Mouse (Mus musculus): ENCODE measurements at regions not wholly inside any gene's neighbourhood (a gene's known extent, or its start where the extent isn't known, plus 50 kb on each side); places are given as distances from the start of the nearest gene placed in this dataset.

- DNase-seq = no peak
These were observed 116.3 kb upstream of the Tpm1 start for GRCm38 (mm10) chr9:67165486-67165885.

DNA sequence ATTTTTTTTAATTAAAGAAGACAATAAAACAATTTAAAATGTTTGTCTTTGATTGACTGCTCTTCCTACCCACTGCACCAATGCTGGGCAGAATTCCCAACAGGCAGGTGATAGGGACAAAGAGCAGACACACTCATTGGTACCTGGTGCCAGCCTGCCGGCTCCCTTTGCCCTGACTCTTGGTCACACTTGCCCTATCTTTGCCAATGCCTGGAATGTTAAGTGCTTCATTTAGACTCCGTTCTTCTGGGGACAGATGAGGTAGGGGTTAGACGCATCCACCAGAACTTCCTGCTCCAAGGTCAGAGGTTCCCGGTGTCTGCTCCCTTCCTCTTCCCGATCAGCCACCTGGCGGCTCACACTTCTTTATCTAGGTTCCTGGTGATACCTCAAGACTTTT is 114.5 kb upstream of the Tpm1 start:
- no peak for DNase-seq

GRCm38 (mm10) chr9:67160785-67161455 is 111.7 kb upstream of the Tpm1 start:
- no peak for DNase-seq

- DNase-seq = no peak
These were observed 111.1 kb upstream of the Tpm1 start for GRCm38 (mm10) chr9:67160350-67160749.

GRCm38 (mm10) chr9:67156590-67157259 is 107.5 kb upstream of the Tpm1 start:
- DNase-seq = peak; percentile 66

GRCm38 (mm10) chr9:67154062-67154461 is 104.9 kb upstream of the Tpm1 start:
- no peak for DNase-seq

DNA sequence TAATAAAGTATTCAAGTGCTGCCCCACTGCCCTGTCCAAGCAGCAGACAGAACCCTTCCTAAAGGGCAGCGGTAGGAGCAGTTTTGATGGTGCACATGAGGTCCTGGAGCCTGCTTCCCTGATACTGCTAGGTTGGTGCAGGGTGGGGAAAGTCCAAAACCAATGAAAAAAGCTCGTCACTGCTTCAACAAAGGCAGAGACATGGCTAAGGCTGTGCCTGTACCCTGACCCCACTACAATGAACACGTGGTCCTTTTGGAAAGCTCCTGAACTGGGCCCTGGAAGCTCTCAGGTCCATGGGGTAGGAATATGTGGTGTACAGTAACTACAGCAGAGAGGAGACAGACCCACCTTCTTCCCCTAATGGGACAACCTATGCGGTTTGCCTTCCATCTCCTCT is 104.1 kb upstream of the Tpm1 start:
- DNase-seq = no peak

GRCm38 (mm10) chr9:67147656-67148055 is 98.5 kb upstream of the Tpm1 start:
- DNase-seq = no peak

- no peak for DNase-seq
These were observed 96.2 kb upstream of the Tpm1 start for GRCm38 (mm10) chr9:67145392-67145791.

GRCm38 (mm10) chr9:67144511-67144910 is 95.3 kb upstream of the Tpm1 start:
- DNase-seq = no peak

- DNase-seq = no peak
These were observed 91.2 kb upstream of the Tpm1 start for GRCm38 (mm10) chr9:67140319-67140887.

DNA sequence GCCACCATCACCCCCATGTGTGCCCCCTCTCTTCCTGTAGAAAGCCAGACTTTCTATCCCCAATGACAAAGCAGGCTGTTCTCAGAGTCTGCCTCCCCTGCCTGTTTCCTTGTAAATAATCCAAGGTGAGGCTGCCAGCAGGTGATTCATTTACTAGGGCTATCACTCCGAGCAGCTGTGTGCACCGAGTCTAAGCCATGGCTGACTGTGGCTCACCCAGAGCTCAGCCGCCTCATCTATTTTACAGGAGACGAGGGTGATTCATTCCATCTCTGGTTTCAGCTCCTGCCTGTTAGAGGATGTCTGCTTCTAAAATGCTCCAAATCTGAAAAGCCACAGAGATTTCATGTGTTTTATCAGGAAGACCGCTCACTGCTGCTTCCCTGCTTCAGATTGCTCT is 88.5 kb upstream of the Tpm1 start:
- peak; percentile 56 for DNase-seq

DNA sequence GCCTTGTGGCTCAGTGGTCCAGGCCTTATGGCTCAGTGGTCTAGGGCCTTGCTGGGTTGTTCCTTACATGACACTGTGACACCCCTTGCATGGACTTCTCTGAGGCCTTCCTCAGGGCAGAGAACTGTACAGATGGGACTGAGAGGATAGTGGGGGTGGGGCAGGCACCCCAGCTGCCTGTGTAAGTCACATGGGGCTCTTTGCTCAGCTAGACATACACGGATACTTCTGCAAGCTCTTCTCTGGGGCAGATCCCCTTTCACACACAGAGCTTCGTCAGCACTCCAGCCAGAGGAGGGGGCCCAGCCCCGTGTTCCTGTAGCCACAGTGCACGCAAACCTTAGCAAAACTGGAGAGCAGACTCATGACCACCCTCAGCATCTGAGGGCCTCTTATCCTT is 87.9 kb upstream of the Tpm1 start:
- no peak for DNase-seq

- no peak for DNase-seq
These were observed 87.0 kb upstream of the Tpm1 start for GRCm38 (mm10) chr9:67136166-67136565.

DNA sequence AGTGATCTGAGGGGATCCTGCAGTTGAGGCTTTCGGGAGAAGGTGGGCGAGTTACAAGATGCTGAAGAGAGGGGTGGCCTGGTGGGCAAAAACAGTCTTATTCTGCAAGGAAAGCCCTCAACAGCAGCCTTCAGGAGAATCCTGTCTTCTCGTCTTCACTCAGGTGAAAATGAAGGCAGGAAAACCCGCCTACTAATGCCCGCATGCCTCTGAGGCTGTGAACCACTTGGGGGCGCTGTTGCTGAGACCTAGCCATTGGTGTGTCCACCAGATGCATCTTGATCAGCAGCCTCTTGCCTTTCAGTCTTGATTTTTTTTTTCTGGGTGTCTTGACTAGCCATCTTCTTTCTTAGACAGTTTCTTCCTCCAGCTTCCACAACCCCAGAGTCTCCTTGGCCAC is 85.2 kb upstream of the Tpm1 start:
- no peak for DNase-seq

GRCm38 (mm10) chr9:67132370-67132769 is 83.2 kb upstream of the Tpm1 start:
- DNase-seq = no peak

GRCm38 (mm10) chr9:67130730-67131440 is 81.7 kb upstream of the Tpm1 start:
- no peak for DNase-seq

GRCm38 (mm10) chr9:67129891-67130290 is 80.7 kb upstream of the Tpm1 start:
- no peak for DNase-seq

- DNase-seq = no peak
These were observed 79.9 kb upstream of the Tpm1 start for GRCm38 (mm10) chr9:67129095-67129494.

DNA sequence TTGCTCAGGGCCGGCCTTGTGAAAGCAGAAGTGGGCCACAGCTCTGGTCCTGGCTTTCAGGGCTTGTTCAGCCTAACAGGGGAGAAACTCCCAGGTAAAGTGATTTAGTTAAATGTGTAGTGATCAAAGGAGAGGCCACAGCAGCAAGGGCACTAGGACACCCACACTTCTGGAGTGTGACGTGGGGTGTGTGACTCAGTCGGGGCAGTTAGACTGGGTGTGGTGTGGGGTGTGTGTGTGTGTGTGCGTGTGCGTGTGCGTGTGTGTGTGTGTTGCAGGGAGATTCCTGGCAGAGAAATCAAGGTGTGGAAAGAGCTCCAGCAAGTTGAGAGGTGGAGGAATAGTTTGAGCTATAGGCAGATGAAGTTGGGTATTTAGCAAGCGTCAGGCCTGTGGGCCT is 72.5 kb upstream of the Tpm1 start:
- no peak for DNase-seq

DNA sequence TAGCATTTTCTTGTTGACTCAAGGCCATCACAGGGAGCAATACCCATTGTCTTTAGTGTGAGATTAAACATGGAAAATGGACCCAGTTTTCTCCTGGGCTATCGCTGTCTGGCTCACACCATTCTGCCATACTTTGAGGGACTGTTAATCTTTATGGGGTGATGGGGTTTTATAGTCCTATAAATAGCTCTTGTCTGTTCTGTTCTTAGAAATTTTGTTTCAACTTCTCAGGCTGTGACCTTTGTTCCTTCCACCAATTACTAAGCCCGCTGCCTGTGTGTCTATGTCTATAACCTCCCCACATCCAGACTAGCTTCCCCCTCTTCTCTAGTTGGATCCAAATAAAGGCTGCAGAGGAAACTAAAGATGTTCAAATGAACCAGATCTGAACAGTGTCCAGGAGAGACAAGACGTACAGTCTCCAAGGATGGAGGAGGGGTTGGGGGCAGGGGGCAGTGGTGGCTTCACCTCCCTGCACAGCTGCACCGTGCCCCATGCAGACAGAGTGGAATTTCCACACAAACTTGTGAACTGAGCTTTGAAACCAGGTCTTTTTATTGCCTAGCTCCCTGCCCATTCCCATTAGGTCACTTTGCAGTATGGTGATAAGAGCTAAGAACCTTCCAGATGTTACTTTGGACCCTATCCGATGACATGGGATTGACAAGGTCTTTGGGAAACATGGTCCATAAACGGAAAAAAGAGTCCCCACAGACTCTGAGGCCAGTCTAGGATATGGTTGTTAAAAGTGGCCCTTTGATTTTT is 69.9 kb upstream of the Tpm1 start:
- DNase-seq = no peak

DNA sequence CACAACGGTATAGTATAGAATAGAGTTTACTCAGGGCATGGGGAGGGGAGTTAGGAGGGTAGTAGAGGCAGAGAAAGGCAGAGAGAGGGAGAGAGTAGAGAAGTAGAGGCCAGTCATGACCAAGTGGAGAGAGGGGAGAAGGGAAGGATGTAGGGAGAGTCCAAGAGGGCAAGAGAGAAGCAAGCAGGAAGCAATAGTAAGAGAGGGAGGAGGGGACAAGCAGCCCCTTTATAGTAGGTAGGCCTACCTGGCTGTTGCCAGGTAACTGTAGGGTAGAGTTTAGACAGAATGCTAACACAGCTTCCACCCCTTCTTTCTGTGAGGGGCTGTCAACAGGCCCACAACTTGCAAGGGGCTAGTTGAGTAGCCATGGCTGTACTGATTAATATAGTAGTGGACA is 69.2 kb upstream of the Tpm1 start:
- DNase-seq = no peak

- DNase-seq = no peak
These were observed 68.4 kb upstream of the Tpm1 start for GRCm38 (mm10) chr9:67117639-67118038.

All from kidney, adult 9 months (tissue).